Mouse (Mus musculus) myocyte (in vitro differentiated cells): ENCODE measurements around the gene Dmd. TPM values are rescaled to one million over a fixed set of nuclear protein-coding genes. Genes with fewer than 3 reads are reported as not detected.

Experiments
- H3K27me3 ChIP-seq: one replicate; pipeline ENCODE4 v1.6.1; 2011; ENCODE audit not compliant: control insufficient read depth, insufficient read depth, insufficient read length
- H3K36me3 ChIP-seq: one replicate; pipeline ENCODE4 v1.6.1; 2011; ENCODE audit not compliant: control insufficient read depth, insufficient read depth
- H3K4me2 ChIP-seq: one replicate; pipeline ENCODE4 v1.6.1; 2011; ENCODE audit warnings: low read depth, control low read depth
- H3K4me3 ChIP-seq: one replicate; pipeline ENCODE4 v1.5.1; 2011; ENCODE audit warnings: mild to moderate bottlenecking, control low read depth, moderate library complexity
- H3K79me2 ChIP-seq: one replicate; pipeline ENCODE4 v1.6.1; 2011; ENCODE audit not compliant: control insufficient read depth, insufficient read depth
- H3ac ChIP-seq: one replicate; pipeline ENCODE4 v1.6.1; 2011; ENCODE audit not compliant: control insufficient read depth, insufficient read length
- CEBPB ChIP-seq: IDR thresholded peaks from 2 replicates; pipeline ENCODE4 v1.6.1; 2011; ENCODE audit warnings: mild to moderate bottlenecking, moderate library complexity; ENCODE audit not compliant: poor library complexity, insufficient read depth, severe bottlenecking
- E2F4 ChIP-seq: IDR thresholded peaks from one replicate; pipeline ENCODE4 v1.6.1; 2011; ENCODE audit warnings: mild to moderate bottlenecking, control low read depth, moderate library complexity; ENCODE audit not compliant: insufficient read depth
- MAX ChIP-seq: IDR thresholded peaks from one replicate; pipeline ENCODE4 v1.6.1; 2011; ENCODE audit warnings: low read depth, mild to moderate bottlenecking, control low read depth
- MYOD1 ChIP-seq, 3 experiments: IDR thresholded peaks; one replicate each; pipeline ENCODE4 v1.6.1; 2011; ENCODE audit warnings: control low read depth in 2 of 3, low read depth in 2 of 3, mild to moderate bottlenecking in 2 of 3, moderate library complexity in 1 of 3; ENCODE audit not compliant: insufficient read length in 2 of 3, control insufficient read depth in 1 of 3
- MYOG ChIP-seq, 3 experiments: IDR thresholded peaks; one replicate each; pipeline ENCODE4 v1.6.1; 2011; ENCODE audit warnings: control low read depth in 2 of 3, low read depth in 2 of 3, mild to moderate bottlenecking in 2 of 3; ENCODE audit not compliant: insufficient read length in 2 of 3, control insufficient read depth in 1 of 3, insufficient read depth in 1 of 3
- POLR2A ChIP-seq: IDR thresholded peaks from one replicate; pipeline ENCODE4 v1.6.1; 2011; ENCODE audit warnings: low read depth, mild to moderate bottlenecking, control low read depth, moderate library complexity; ENCODE audit not compliant: insufficient read length
- POLR2AphosphoS2 ChIP-seq: IDR thresholded peaks from one replicate; pipeline ENCODE4 v1.6.1; 2011; ENCODE audit warnings: low read depth, control low read depth; ENCODE audit not compliant: insufficient read length
- REST ChIP-seq: IDR thresholded peaks from one replicate; pipeline ENCODE4 v1.6.1; 2011; ENCODE audit warnings: mild to moderate bottlenecking, control low read depth, moderate library complexity; ENCODE audit not compliant: insufficient read depth, insufficient read length
- SRF ChIP-seq: IDR thresholded peaks from one replicate; pipeline ENCODE4 v1.6.1; 2011; ENCODE audit warnings: low read depth; ENCODE audit not compliant: control insufficient read depth, insufficient read length
- TCF12 ChIP-seq: IDR thresholded peaks from one replicate; pipeline ENCODE4 v1.6.1; 2011; ENCODE audit warnings: mild to moderate bottlenecking, control low read depth; ENCODE audit not compliant: poor library complexity, insufficient read depth, severe bottlenecking
- TCF3 ChIP-seq: IDR thresholded peaks from one replicate; pipeline ENCODE4 v1.6.1; 2011; ENCODE audit warnings: low read depth, control low read depth; ENCODE audit not compliant: insufficient read length
- USF1 ChIP-seq: IDR thresholded peaks from one replicate; pipeline ENCODE4 v1.6.1; 2011; ENCODE audit warnings: low read depth, mild to moderate bottlenecking, control low read depth, moderate library complexity
- polyA plus RNA-seq: library from polyadenylated mRNA; unstranded; fragments of >200 nt; fragmentation: generic; extraction: Trizol; gene quantifications from one replicate; pipeline ENCODE4 v1.2.1, GENCODE M21; 2012; ENCODE audit warnings: missing spikeins

Gene Dmd
- polyA plus RNA-seq, 1 experiment = 0.18 TPM

- Histone ChIP-seq H3K79me2 (no peaks in the 10 kb centered on the region), H3K4me3 (no peak overlapping the region), H3K4me2 (no peak overlapping the region), H3ac (no peak overlapping the region), H3K27me3 (no peaks in the 10 kb centered on the region), H3K36me3 (no peaks in the 10 kb centered on the region)
- TF ChIP-seq TCF3 (no peak), USF1 (no peak), E2F4 (no peak), POLR2AphosphoS2 (no peak), MYOG (IDR thresholded peaks at IDR 0.05; ENCODE audit: control insufficient read depth in 1 of 3, insufficient read depth in 1 of 3, insufficient read length in 2 of 3, low read depth in 2 of 3) (no peak), REST (no peak), CEBPB (no peak), MYOD1 (IDR thresholded peaks at IDR 0.05; ENCODE audit: control insufficient read depth in 1 of 3, insufficient read length in 2 of 3, low read depth in 2 of 3) (no peak), POLR2A (no peak), TCF12 (no peak), SRF (no peak), MAX (no peak)
These were observed 1381.9 kb downstream of the Dmd start for GRCm38 (mm10) chrX:84330593-84330992.

GRCm38 (mm10) chrX:84332177-84332576 lies 1383.5 kb downstream of the Dmd start:
- H3K36me3 ChIP-seq = no peaks in the 10 kb centered on the region
- no peaks in the 10 kb centered on the region for H3K27me3 ChIP-seq
- no peak overlapping the region for H3ac ChIP-seq
- TF ChIP-seq TCF12 (no peak), POLR2A (no peak), USF1 (no peak), SRF (no peak), MYOD1 (IDR thresholded peaks at IDR 0.05; ENCODE audit: control insufficient read depth in 1 of 3, insufficient read length in 2 of 3, low read depth in 2 of 3) (no peak), REST (no peak), MAX (no peak), TCF3 (no peak), E2F4 (no peak), MYOG (IDR thresholded peaks at IDR 0.05; ENCODE audit: control insufficient read depth in 1 of 3, insufficient read depth in 1 of 3, insufficient read length in 2 of 3, low read depth in 2 of 3) (no peak), CEBPB (no peak), POLR2AphosphoS2 (no peak)
- H3K79me2 ChIP-seq = no peaks in the 10 kb centered on the region
- no peak overlapping the region for H3K4me3 ChIP-seq
- H3K4me2 ChIP-seq = no peak overlapping the region

GRCm38 (mm10) chrX:84364981-84365380 lies 1416.3 kb downstream of the Dmd start:
- H3ac ChIP-seq = no peak overlapping the region
- H3K4me3 ChIP-seq = no peak overlapping the region
- no peaks in the 10 kb centered on the region for H3K79me2 ChIP-seq
- H3K4me2 ChIP-seq = no peak overlapping the region
- H3K36me3 ChIP-seq = no peaks in the 10 kb centered on the region
- H3K27me3 ChIP-seq = no peaks in the 10 kb centered on the region
- TF ChIP-seq TCF12 (no peak), CEBPB (no peak), POLR2AphosphoS2 (no peak), TCF3 (no peak), MAX (no peak), USF1 (no peak), POLR2A (no peak)

GRCm38 (mm10) chrX:84435608-84436007 lies 1486.9 kb downstream of the Dmd start:
- Histone ChIP-seq H3K79me2 (no peaks in the 10 kb centered on the region), H3K36me3 (no peaks in the 10 kb centered on the region), H3ac (no peak overlapping the region), H3K27me3 (no peaks in the 10 kb centered on the region), H3K4me2 (no peak overlapping the region), H3K4me3 (no peak overlapping the region)
- TF ChIP-seq TCF12 (no peak), E2F4 (no peak), USF1 (no peak), MAX (no peak), POLR2AphosphoS2 (no peak), MYOG (IDR thresholded peaks at IDR 0.05; ENCODE audit: control insufficient read depth in 1 of 3, insufficient read depth in 1 of 3, insufficient read length in 2 of 3, low read depth in 2 of 3) (no peak), REST (no peak), TCF3 (no peak), CEBPB (no peak), MYOD1 (IDR thresholded peaks at IDR 0.05; ENCODE audit: control insufficient read depth in 1 of 3, insufficient read length in 2 of 3, low read depth in 2 of 3) (no peak), SRF (no peak), POLR2A (no peak)

GRCm38 (mm10) chrX:84436556-84436955 lies 1487.9 kb downstream of the Dmd start:
- no peaks in the 10 kb centered on the region for H3K27me3 ChIP-seq
- no peak for TF ChIP-seq SRF
- no peak for TF ChIP-seq MYOD1 (IDR thresholded peaks at IDR 0.05; ENCODE audit: control insufficient read depth in 1 of 3, insufficient read length in 2 of 3, low read depth in 2 of 3)
- no peaks in the 10 kb centered on the region for H3K36me3 ChIP-seq
- H3K4me3 ChIP-seq = no peak overlapping the region
- no peak overlapping the region for H3K4me2 ChIP-seq
- no peaks in the 10 kb centered on the region for H3K79me2 ChIP-seq
- no peak overlapping the region for H3ac ChIP-seq
